8 mouse cellular contexts compared by ENCODE assay signal in genomic region chr11:74830256-74831161, GRCm38 (mm10). TPM values are rescaled to one million over a fixed set of nuclear protein-coding genes. Genes with fewer than 3 reads are reported as not detected.
DNase-seq lines count a peak whose midpoint lies in the region; ATAC-seq lines count a peak whose summit lies in the region.

Mnt (plus strand) TSS chr11:74830920.

- intact Hi-C loops in gastrocnemius, postnatal 14 days (cut with DNase I; ENCODE audit: low total_unique reads), result no loop called here
- intact Hi-C loops in left cerebral cortex, postnatal 10 days (cut with DNase I), result no loop called here

- ATAC-seq in inflammation-experienced regulatory T-cells, adult 6 months, result peak; percentile 57
- peak; percentile 64 for ATAC-seq in megakaryocyte-erythroid progenitor cell, adult 5-6 weeks (replicated peaks; ENCODE audit: low FRiP score, low TSS enrichment, poor library complexity, severe bottlenecking)

- peak; percentile 100 for DNase-seq in adrenal gland, adult (ENCODE audit: inconsistent age in 2 of 2, low spot score in 1 of 2)
- DNase-seq in embryo, embryonic 10.5 days (ENCODE audit: low spot score), result peak; percentile 99
- DNase-seq in gastrocnemius, postnatal 14 days, result peak; percentile 99
- DNase-seq in left cerebral cortex, postnatal 10 days (ENCODE audit: extremely low spot score in 1 of 2, low spot score in 2 of 2), result peak; percentile 98 to 99
- DNase-seq in right cerebral cortex, postnatal 25 days, result peak; percentile 98
- DNase-seq in urinary bladder, postnatal 4 days (ENCODE audit: low spot score in 2 of 2), result peak; percentile 96 to 98

RNA-seq across cellular contexts. Expression of gene Mnt, which starts in this region (rescaled TPM):
- total RNA-seq in gastrocnemius, postnatal 14 days (2021), result 1 to 10 TPM; 5.4 to 6.1 TPM
- polyA plus RNA-seq in inflammation-experienced regulatory T-cells, adult 6 months (2017; shearing (Covaris generic)), result 1 to 10 TPM; 4.8 to 6.5 (median 6.3) TPM
- total RNA-seq in left cerebral cortex, postnatal 10 days (2021), result 10 to 100 TPM; 33.5 to 34.9 TPM
- 9.1 and 17.1 TPM in 2 replicates for total RNA-seq in megakaryocyte-erythroid progenitor cell, adult 5-6 weeks (2014; fragmentation: Nextera tagmentation)
- total RNA-seq in megakaryocyte-erythroid progenitor cell, adult 5-6 weeks (2017), result 2.6 and 3.6 TPM in 2 replicates

Comparison
In these comparisons a context has a peak if more than half of its experiments do, and no peak if none do; other contexts are left out.
1. Peak in every context shown above with its lines: DNase-seq and ATAC-seq.